Mouse (Mus musculus): ENCODE data around the gene Mbd4. TPM values are rescaled to one million over a fixed set of nuclear protein-coding genes. Genes with fewer than 3 reads are reported as not detected.

The Mbd4 gene
- total and polyA plus RNA-seq, 3 experiments = 6.4 to 10.1 TPM; not detected in 1

DNA sequence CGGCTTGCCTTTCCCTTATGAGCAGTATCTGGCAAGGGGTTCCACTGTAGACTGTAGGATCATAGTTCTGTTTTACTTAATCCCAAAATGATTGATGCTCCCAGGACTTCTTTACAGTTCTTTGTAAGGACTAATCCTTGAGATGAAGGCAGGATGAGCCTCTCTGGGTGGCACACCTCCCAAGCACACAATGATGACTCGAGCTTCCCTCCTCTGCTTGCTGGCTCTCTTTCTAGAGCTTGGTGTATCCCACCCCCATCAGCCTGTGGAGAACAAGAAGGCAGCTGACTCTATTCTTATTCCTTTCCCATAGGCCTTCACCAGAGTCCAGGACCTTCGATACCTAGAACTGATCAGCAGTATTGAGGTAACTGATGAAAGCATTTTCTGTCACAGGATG is 49.4 kb upstream of the Mbd4 start:
- Histone ChIP-seq H3K36me3 (ENCODE audit: control insufficient read depth in 1 of 2, insufficient read depth in 2 of 2, low read length in 2 of 2) (peaks cover 0 to 11% of the 10 kb centered on the region in 2 experiments; a peak in 1 of 4 replicates), H3K9me3 (replicated peaks; ENCODE audit: insufficient read depth, low read length) (no peaks in the 10 kb centered on the region), H3K4me1 (ENCODE audit: control insufficient read depth in 1 of 2, insufficient read depth in 2 of 2, low read length in 2 of 2) (peaks cover 8 to 11% of the 10 kb centered on the region in 2 experiments; a peak in 3 of 4 replicates), H3K9ac (ENCODE audit: control insufficient read depth, low read depth, low read length, poor library complexity, severe bottlenecking) (no peak overlapping the region), H3K27ac (ENCODE audit: control insufficient read depth, low read depth, low read length) (no peak overlapping the region), H3K27me3 (ENCODE audit: control insufficient read depth in 1 of 2, insufficient read depth in 2 of 2, low read length in 2 of 2) (no peaks in the 10 kb centered on the region), H3K79me2 (ENCODE audit: control insufficient read depth, insufficient read depth, low read length, poor library complexity) (no peaks in the 10 kb centered on the region), H3K4me3 (ENCODE audit: control insufficient read depth in 1 of 2, insufficient read depth in 1 of 2, low read depth in 2 of 2, low read length in 2 of 2) (no peak overlapping the region)
- TF ChIP-seq NELFE (IDR thresholded peaks at IDR 0.05; ENCODE audit: low read depth, low read length) (no peak), MAFK (IDR thresholded peaks at IDR 0.05; ENCODE audit: borderline replicate concordance, low read depth, low read length) (no peak)
- no peak for DNase-seq (ENCODE audit: low read depth, low spot score)

DNA sequence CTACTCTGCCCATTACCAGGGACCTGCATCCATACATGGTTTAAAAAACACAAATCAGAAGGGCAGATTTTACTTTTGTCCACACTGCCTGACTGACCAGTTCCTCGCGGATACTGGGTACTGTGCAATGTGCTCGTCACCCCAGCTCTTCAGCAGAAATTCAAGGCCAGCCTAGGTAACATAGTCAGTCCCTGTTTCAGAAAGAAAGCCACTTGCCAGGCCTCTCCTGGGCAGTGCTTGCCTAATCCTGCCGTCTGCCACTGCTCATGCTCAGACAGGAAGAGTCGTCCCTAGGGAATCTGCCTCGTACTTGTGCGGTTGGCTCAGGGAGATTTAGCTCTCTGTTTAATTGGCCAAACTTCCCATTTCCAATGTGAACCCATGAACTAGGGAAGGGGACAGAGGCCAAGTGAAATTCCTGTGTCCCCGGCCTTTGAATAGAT is 48.3 kb upstream of the Mbd4 start:
- H3K36me3 ChIP-seq (ENCODE audit: control insufficient read depth in 1 of 2, insufficient read depth in 2 of 2, low read length in 2 of 2) = peaks cover 0 to 4% of the 10 kb centered on the region in 2 experiments; a peak in 1 of 4 replicates
- TF ChIP-seq JUND (IDR thresholded peaks at IDR 0.05; ENCODE audit: low read depth, low read length) (no peak), HCFC1 (IDR thresholded peaks at IDR 0.05; ENCODE audit: low read depth, low read length) (no peak)
- no peak for DNase-seq (ENCODE audit: low read depth, low spot score)
- H3K27me3 ChIP-seq (ENCODE audit: control insufficient read depth in 1 of 2, insufficient read depth in 2 of 2, low read length in 2 of 2) = no peaks in the 10 kb centered on the region
- H3K27ac ChIP-seq (ENCODE audit: control insufficient read depth, low read depth, low read length) = no peak overlapping the region
- no peak overlapping the region for H3K9ac ChIP-seq (ENCODE audit: control insufficient read depth, low read depth, low read length, poor library complexity, severe bottlenecking)
- H3K9me3 ChIP-seq (replicated peaks; ENCODE audit: insufficient read depth, low read length) = no peaks in the 10 kb centered on the region
- H3K79me2 ChIP-seq (ENCODE audit: control insufficient read depth, insufficient read depth, low read length, poor library complexity) = no peaks in the 10 kb centered on the region
- H3K4me1 ChIP-seq (ENCODE audit: control insufficient read depth in 1 of 2, insufficient read depth in 2 of 2, low read length in 2 of 2) = peaks cover 3% of the 10 kb centered on the region in 2 experiments; a peak in 3 of 4 replicates
- H3K4me3 ChIP-seq (ENCODE audit: control insufficient read depth in 1 of 2, insufficient read depth in 1 of 2, low read depth in 2 of 2, low read length in 2 of 2) = no peak overlapping the region

DNA sequence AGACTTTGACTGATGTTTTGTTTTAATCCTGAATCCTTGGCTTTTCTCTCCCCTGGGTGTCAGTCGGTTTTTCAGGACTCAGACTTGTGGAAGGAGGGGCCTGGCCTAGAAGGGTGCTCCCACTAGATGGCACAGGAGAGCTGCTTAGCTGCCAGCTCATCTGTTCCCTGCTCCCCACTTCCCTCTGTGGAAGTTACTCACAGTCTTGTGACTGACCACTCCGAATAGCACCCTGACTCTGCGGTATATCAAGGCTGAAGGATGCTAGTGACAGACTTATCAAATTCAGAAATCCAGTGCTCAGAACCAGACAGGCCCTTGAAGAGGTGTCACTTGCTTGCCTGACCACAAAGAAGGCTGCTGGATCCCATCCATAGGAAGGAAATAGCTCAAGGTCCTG is 47.9 kb upstream of the Mbd4 start:
- H3K36me3 ChIP-seq (ENCODE audit: control insufficient read depth in 1 of 2, insufficient read depth in 2 of 2, low read length in 2 of 2) = 0 out of 4 replicates have a peak, but pooled peaks cover 0 to 3% of the 10 kb centered on the region in 2 experiments
- no peak for TF ChIP-seq GATA1 (IDR thresholded peaks at IDR 0.05; ENCODE audit: low read depth, low read length)
- TF ChIP-seq ZC3H11A (IDR thresholded peaks at IDR 0.05; ENCODE audit: low read depth, low read length) = peak; percentile 70
- TF ChIP-seq ETS1 (IDR thresholded peaks at IDR 0.05; ENCODE audit: low read depth, low read length) = no peak
- TF ChIP-seq MAZ (IDR thresholded peaks at IDR 0.05; ENCODE audit: low read depth, low read length) = no peak
- TF ChIP-seq GABPA (IDR thresholded peaks at IDR 0.05; ENCODE audit: low read depth, low read length) = no peak
- TF ChIP-seq CHD1 (IDR thresholded peaks at IDR 0.05; ENCODE audit: low read depth, low read length) = no peak
- TF ChIP-seq MAX (IDR thresholded peaks at IDR 0.05; ENCODE audit: low read length) = no peak
- TF ChIP-seq MAFK (IDR thresholded peaks at IDR 0.05; ENCODE audit: borderline replicate concordance, low read depth, low read length) = no peak
- no peak for TF ChIP-seq POLR2AphosphoS2 (IDR thresholded peaks at IDR 0.05; ENCODE audit: low read length)
- no peak for TF ChIP-seq NELFE (IDR thresholded peaks at IDR 0.05; ENCODE audit: low read depth, low read length)
- no peak for TF ChIP-seq ZMIZ1 (IDR thresholded peaks at IDR 0.05; ENCODE audit: low read depth, low read length)
- no peak for TF ChIP-seq ZKSCAN1 (IDR thresholded peaks at IDR 0.05; ENCODE audit: low read depth, low read length)
- TF ChIP-seq NRF1 (IDR thresholded peaks at IDR 0.05; ENCODE audit: insufficient read depth, low read depth, low read length, poor library complexity, severe bottlenecking) = no peak
- no peak for TF ChIP-seq TCF12 (IDR thresholded peaks at IDR 0.05; ENCODE audit: low read depth, low read length)
- TF ChIP-seq POLR2AphosphoS5 (IDR thresholded peaks at IDR 0.05; ENCODE audit: borderline replicate concordance, low read depth, low read length) = no peak
- peak; percentile 70 to 89 (median 80) for TF ChIP-seq CTCF (IDR thresholded peaks at IDR 0.05 in 2 of 3, conservative IDR thresholded peaks at IDR 0.05 in 1 of 3; ENCODE audit: control insufficient read depth in 1 of 3, insufficient read depth in 1 of 3, low read depth in 2 of 3, low read length in 3 of 3, poor library complexity in 1 of 3, severe bottlenecking in 1 of 3)
- TF ChIP-seq SMC3 (IDR thresholded peaks at IDR 0.05; ENCODE audit: low read depth, low read length) = peak; percentile 92
- no peak for TF ChIP-seq SIN3A (IDR thresholded peaks at IDR 0.05; ENCODE audit: low read length)
- no peak for TF ChIP-seq RCOR1 (IDR thresholded peaks at IDR 0.05; ENCODE audit: low read depth, low read length)
- peak; percentile 88 for TF ChIP-seq RAD21 (IDR thresholded peaks at IDR 0.05; ENCODE audit: low read depth, low read length)
- no peaks in the 10 kb centered on the region for H3K4me1 ChIP-seq (ENCODE audit: control insufficient read depth in 1 of 2, insufficient read depth in 2 of 2, low read length in 2 of 2)
- H3K79me2 ChIP-seq (ENCODE audit: control insufficient read depth, insufficient read depth, low read length, poor library complexity) = no peaks in the 10 kb centered on the region
- no peak overlapping the region for H3K9ac ChIP-seq (ENCODE audit: control insufficient read depth, low read depth, low read length, poor library complexity, severe bottlenecking)
- DNase-seq (ENCODE audit: low read depth, low spot score) = peak; percentile 55
- no peak overlapping the region for H3K4me3 ChIP-seq (ENCODE audit: control insufficient read depth in 1 of 2, insufficient read depth in 1 of 2, low read depth in 2 of 2, low read length in 2 of 2)
- H3K27ac ChIP-seq (ENCODE audit: control insufficient read depth, low read depth, low read length) = no peak overlapping the region
- no peaks in the 10 kb centered on the region for H3K9me3 ChIP-seq (replicated peaks; ENCODE audit: insufficient read depth, low read length)
- H3K27me3 ChIP-seq (ENCODE audit: control insufficient read depth in 1 of 2, insufficient read depth in 2 of 2, low read length in 2 of 2) = no peaks in the 10 kb centered on the region
